Mouse (Mus musculus) liver, adult 2 months (tissue): Measurements from ENCODE around the gene Stxbp1. TPM values are rescaled to one million over a fixed set of nuclear protein-coding genes. Genes with fewer than 3 reads are reported as not detected.

ENCODE experiments used
- DNase-seq: peaks from one replicate; pipeline ENCODE4 v3.0.0-alpha.2; 2011; ENCODE audit warnings: low read depth, low spot score; ENCODE audit errors: extremely low read depth
- H3K27ac ChIP-seq: fragments of 200-500 bp; replicated peaks from 2 replicates; pipeline ENCODE4 v1.5.1; 2012; ENCODE audit warnings: low read depth, mild to moderate bottlenecking, control low read depth, inconsistent platforms, low read length; ENCODE audit not compliant: insufficient read depth
- H3K27me3 ChIP-seq: fragments of 200-500 bp; 2 replicates; pipeline ENCODE4 v1.6.1; 2012; ENCODE audit warnings: mild to moderate bottlenecking, moderate library complexity, low read length, inconsistent platforms; ENCODE audit not compliant: control insufficient read depth, insufficient read depth
- H3K36me3 ChIP-seq: fragments of 200-500 bp; 2 replicates; pipeline ENCODE4 v1.6.1; 2012; ENCODE audit warnings: low read length, inconsistent platforms; ENCODE audit not compliant: control insufficient read depth, insufficient read depth
- H3K4me1 ChIP-seq: fragments of 200-500 bp; 2 replicates; pipeline ENCODE4 v1.6.1; 2011; ENCODE audit warnings: low read length; ENCODE audit not compliant: control insufficient read depth, insufficient read depth
- H3K4me3 ChIP-seq: fragments of 200-500 bp; 2 replicates; pipeline ENCODE4 v1.5.1; 2011; ENCODE audit warnings: low read depth, mild to moderate bottlenecking, control low read depth, low read length, moderate library complexity; ENCODE audit not compliant: insufficient read depth
- H3K79me2 ChIP-seq: fragments of 200-500 bp; 2 replicates; pipeline ENCODE4 v1.6.1; 2012; ENCODE audit warnings: inconsistent platforms, mild to moderate bottlenecking, low read length, moderate library complexity; ENCODE audit not compliant: control insufficient read depth, insufficient read depth
- H3K9ac ChIP-seq: fragments of 200-500 bp; 2 replicates; pipeline ENCODE4 v1.6.1; 2012; ENCODE audit warnings: low read depth, mild to moderate bottlenecking, control low read depth, inconsistent platforms, low read length
- CTCF ChIP-seq: fragments of 200-500 bp; IDR thresholded peaks from 2 replicates; pipeline ENCODE4 v1.5.1; 2011; ENCODE audit warnings: low read depth, low read length, control low read depth
- POLR2A ChIP-seq: fragments of 200-500 bp; IDR thresholded peaks from 2 replicates; pipeline ENCODE4 v1.6.1; 2011; ENCODE audit warnings: low read length, control low read depth; ENCODE audit not compliant: insufficient read depth; ENCODE audit errors: extremely low read depth
- WGBS: fragments of 180-500 bp; shearing (Covaris S2); methylation state at CpG from one replicate; pipeline ENCODE4 v1.1.7; 2018; 5-methylcytosine and 5-hydroxymethylcytosine counted together
- polyA plus RNA-seq: library from polyadenylated mRNA; depleted of rRNA; stranded (reverse); fragments of >200 nt; gene quantifications from 2 replicates; pipeline ENCODE4 v1.2.3, GENCODE M21; 2012
- total RNA-seq: library from RNA; depleted of rRNA; stranded (reverse); fragments of >200 nt; gene quantifications from 2 replicates; pipeline ENCODE4 v1.2.3, GENCODE M21; 2014

Stxbp1 gene
- total and polyA plus RNA-seq, 2 experiments = 0.74 to 1.6 TPM

DNA sequence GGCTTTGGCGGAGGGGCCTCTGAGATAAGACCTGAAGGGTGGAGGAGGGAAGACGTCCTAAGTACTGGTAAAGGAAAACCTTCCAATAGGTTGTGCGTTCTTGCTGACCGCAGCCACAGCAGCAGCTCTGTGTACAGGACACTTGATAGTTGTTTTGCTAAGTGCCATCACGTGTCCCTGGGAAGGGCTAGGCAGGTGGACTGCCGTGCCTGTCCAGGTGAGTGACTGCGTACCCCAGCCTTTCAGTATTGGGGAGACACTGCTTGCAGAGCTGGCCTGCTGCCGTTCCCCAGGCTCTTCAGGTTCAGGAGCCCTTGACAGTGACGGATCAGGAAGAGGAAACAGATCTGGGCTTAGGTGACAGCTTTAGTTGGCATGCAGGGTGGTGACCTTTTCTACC is 44.2 kb upstream of the Stxbp1 start:
- Histone ChIP-seq H3K4me1 (peaks cover 2% of the 10 kb centered on the region; the same call in 1 of the 2 replicates), H3K27me3 (no peaks in the 10 kb centered on the region), H3K4me3 (no peak overlapping the region), H3K79me2 (no peaks in the 10 kb centered on the region), H3K27ac (no peak overlapping the region), H3K9ac (no peak overlapping the region), H3K36me3 (no peaks in the 10 kb centered on the region)
- no peak for TF ChIP-seq CTCF
- TF ChIP-seq POLR2A = no peak
- no peak for DNase-seq
- 71% methylated on average over 9 of the region's 9 CpGs for WGBS

- DNase-seq = no peak
- H3K4me1 ChIP-seq = no peaks in the 10 kb centered on the region
- no peak overlapping the region for H3K27ac ChIP-seq
- no peaks in the 10 kb centered on the region for H3K36me3 ChIP-seq
- H3K4me3 ChIP-seq = no peak overlapping the region
- no peaks in the 10 kb centered on the region for H3K79me2 ChIP-seq
- WGBS = 84% methylated on average over 3 of the region's 3 CpGs
- H3K9ac ChIP-seq = no peak overlapping the region
- TF ChIP-seq POLR2A (no peak), CTCF (no peak)
- no peaks in the 10 kb centered on the region for H3K27me3 ChIP-seq
Observed at GRCm38 (mm10) chr2:32890280-32890679, 43.2 kb upstream of the Stxbp1 start.

DNA sequence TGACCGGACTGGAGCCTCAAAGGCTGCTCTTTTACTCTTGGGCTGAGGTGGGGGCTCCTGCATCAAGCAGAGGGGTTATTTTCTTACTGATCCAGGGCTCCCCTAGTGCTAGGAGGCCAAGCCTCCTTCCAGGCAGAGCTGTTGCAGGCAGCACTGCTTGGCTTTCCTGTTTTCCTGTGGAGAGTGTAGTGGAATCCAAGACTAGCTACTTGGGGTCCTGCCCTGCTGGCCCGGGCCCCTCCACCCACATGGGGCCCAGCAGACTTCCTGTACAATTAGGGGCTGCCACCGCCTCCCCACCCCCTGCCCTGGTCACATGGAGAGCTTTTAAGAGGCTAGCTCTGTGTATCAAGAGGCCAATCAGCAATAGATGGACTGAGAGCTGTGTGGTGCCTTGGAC is 41.5 kb upstream of the Stxbp1 start:
- Histone ChIP-seq H3K9ac (no peak overlapping the region), H3K4me3 (no peak overlapping the region), H3K27ac (no peak overlapping the region), H3K4me1 (peaks cover 2% of the 10 kb centered on the region; the same call in 1 of the 2 replicates), H3K36me3 (no peaks in the 10 kb centered on the region), H3K27me3 (no peaks in the 10 kb centered on the region), H3K79me2 (no peaks in the 10 kb centered on the region; the same call in 1 of the 2 replicates)
- TF ChIP-seq POLR2A (no peak), CTCF (no peak)
- no peak for DNase-seq
- 74% methylated on average over 3 of the region's 3 CpGs for WGBS

- Histone ChIP-seq H3K36me3 (no peaks in the 10 kb centered on the region), H3K79me2 (no peaks in the 10 kb centered on the region; the same call in 1 of the 2 replicates), H3K4me1 (peaks cover 2% of the 10 kb centered on the region; the same call in 1 of the 2 replicates), H3K4me3 (no peak overlapping the region), H3K9ac (no peak overlapping the region), H3K27ac (no peak overlapping the region), H3K27me3 (no peaks in the 10 kb centered on the region)
- DNase-seq = no peak
- 71% methylated on average over 9 of the region's 9 CpGs for WGBS
- TF ChIP-seq POLR2A (no peak), CTCF (no peak)
Observed at GRCm38 (mm10) chr2:32888029-32888428, 41.0 kb upstream of the Stxbp1 start.

- Histone ChIP-seq H3K9ac (no peak overlapping the region), H3K27ac (no peak overlapping the region), H3K27me3 (no peaks in the 10 kb centered on the region), H3K79me2 (no peaks in the 10 kb centered on the region; the same call in 1 of the 2 replicates), H3K4me1 (peaks cover 2% of the 10 kb centered on the region; the same call in 1 of the 2 replicates), H3K4me3 (no peak overlapping the region), H3K36me3 (no peaks in the 10 kb centered on the region)
- no peak for TF ChIP-seq POLR2A
- TF ChIP-seq CTCF = no peak
- WGBS = 63% methylated on average over 7 of the region's 7 CpGs
- no peak for DNase-seq
Observed at GRCm38 (mm10) chr2:32884745-32885144, 37.7 kb upstream of the Stxbp1 start.

GRCm38 (mm10) chr2:32882283-32883043 is 35.4 kb upstream of the Stxbp1 start:
- no peak for DNase-seq
- peaks cover 2% of the 10 kb centered on the region; the same call in 1 of the 2 replicates for H3K4me1 ChIP-seq
- TF ChIP-seq POLR2A (no peak), CTCF (no peak)
- no peaks in the 10 kb centered on the region for H3K27me3 ChIP-seq
- peak overlapping the region; percentile 12; the same call in 1 of the 2 replicates for H3K9ac ChIP-seq
- no peaks in the 10 kb centered on the region; the same call in 1 of the 2 replicates for H3K79me2 ChIP-seq
- WGBS = 62% methylated on average over 19 of the region's 21 CpGs
- no peak overlapping the region for H3K4me3 ChIP-seq
- no peaks in the 10 kb centered on the region for H3K36me3 ChIP-seq
- peak overlapping the region; percentile 22 for H3K27ac ChIP-seq
